Mouse (Mus musculus): ENCODE results near the gene Rbsn. TPM values are rescaled to one million over a fixed set of nuclear protein-coding genes. Genes with fewer than 3 reads are reported as not detected.

Gene Rbsn
- total RNA-seq, 2 experiments from 2014 or later, result 41.7 to 45.3 TPM

DNA sequence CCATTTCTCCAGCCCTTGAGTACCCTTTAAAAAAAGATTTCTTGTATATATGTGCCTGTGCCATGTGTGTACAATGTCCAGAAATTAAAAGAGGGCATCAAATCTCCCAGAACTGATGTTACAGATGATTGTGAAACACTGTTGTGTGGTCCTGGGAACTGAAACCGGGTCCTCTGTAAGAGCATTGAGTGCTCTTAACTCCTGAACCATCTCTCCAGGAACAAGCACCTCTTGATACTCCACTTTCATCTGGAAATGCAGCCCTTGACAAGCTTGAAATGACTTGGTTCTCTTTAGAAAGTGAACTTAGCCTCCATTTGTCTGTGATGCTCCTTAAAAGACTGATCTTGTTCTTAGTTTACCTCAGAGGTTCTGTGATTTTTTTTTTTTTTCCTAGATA lies 52.0 kb downstream of the Rbsn start:
- DNase-seq, result no peak

DNA sequence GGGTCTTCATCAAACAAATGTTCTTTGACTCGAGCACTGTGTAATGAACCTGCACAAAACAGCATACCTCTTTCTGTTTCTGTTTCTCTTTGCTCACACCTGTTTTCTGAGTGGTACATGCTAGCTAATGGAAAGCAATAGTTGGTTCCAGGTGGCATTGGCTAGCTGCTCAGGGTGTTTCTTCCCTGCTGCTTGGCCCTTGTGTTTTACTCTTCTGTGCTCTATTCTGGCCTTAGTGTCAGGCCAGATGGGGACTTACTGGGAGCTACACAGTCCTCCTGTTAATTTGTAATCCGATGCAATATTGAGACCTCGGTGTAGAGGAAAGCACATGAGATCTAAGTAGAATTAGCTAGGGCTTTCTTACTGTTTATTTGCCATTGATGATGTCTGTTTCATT lies 55.9 kb downstream of the Rbsn start:
- no peak for DNase-seq

DNA sequence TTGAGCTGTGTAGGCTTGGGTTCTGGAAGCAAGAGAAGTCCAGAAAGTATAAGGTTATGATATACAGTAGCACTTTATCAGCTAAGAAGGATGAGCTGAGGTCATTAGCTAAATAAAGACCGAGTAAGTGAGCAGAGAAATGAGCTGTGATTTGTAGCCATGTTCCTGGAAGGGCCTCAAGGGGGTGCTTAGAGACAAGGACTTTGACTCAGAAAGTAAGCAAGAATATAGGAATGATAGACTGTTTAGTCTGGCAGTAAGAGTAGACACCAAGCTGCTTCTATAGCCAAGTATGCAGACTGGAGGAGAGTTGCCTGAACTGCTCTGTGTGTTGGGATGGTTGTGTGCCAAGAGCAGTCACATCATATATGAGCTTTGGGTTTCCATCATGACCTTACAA lies 61.0 kb downstream of the Rbsn start:
- no peak for DNase-seq

DNA sequence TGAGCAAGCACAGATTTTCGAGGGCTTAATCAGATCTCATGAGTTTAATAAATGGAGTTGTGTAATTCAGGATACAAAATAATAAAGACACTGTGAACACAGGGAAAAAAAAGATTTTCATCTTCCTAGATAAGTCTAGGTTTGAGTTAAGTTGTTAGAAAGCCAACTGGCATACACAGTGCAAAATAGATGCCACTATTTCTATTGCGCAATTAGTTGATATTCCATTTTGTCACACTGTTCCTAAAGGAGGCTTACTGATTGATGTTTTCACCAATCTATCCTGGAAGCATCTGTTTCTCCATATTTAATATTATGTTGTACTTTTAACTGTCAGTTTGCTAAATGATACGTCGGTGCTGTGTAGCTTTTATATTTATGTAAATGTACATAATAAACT lies 68.8 kb downstream of the Rbsn start:
- DNase-seq, result no peak

Other genes starting within 250 kb of the Rbsn start
- 1 to 10 TPM; 4.5 to 5.2 TPM for gene Fgd5, start 236.0 kb downstream of the Rbsn start, total RNA-seq (2021)
- 10 to 100 TPM; 77.6 to 87.9 TPM for gene Nr2c2, start 123.5 kb downstream of the Rbsn start, total RNA-seq (2021)
- 10 to 100 TPM; 53.2 to 56.2 TPM for gene Mrps25, start 30.9 kb downstream of the Rbsn start, total RNA-seq (2021)
- gene Trh, start 29.7 kb upstream of the Rbsn start, total RNA-seq (2021), result 1 to 10 TPM; 1.1 to 1.3 TPM

Data from layer of hippocampus, postnatal 36 days (tissue).